Mouse (Mus musculus): Measurements from ENCODE around the gene Art3. TPM values are rescaled to one million over a fixed set of nuclear protein-coding genes. Genes with fewer than 3 reads are reported as not detected.

Gene Art3
- polyA plus RNA-seq, 1 experiment from 2014 or later = 1.2 TPM

- Histone ChIP-seq H3K36me3 (replicated peaks) (no peaks in the 10 kb centered on the region), H3K4me1 (peaks cover 11% of the 10 kb centered on the region; the same call in 1 of the 2 replicates), H3K27me3 (ENCODE audit: poor library complexity, severe bottlenecking) (peaks cover 62% of the 10 kb centered on the region), H3K27ac (no peak overlapping the region), H3K4me3 (no peak overlapping the region), H3K9me3 (no peaks in the 10 kb centered on the region)
- WGBS = 80% methylated on average over 8 of the region's 8 CpGs
- DNase-seq (ENCODE audit: extremely low spot score, low spot score) = no peak
Observed at GRCm38 (mm10) chr5:92390615-92391014, 59.0 kb downstream of the Art3 start.

GRCm38 (mm10) chr5:92392542-92392941 is 60.9 kb downstream of the Art3 start:
- peak overlapping the region; percentile 34 for H3K4me3 ChIP-seq
- no peak for DNase-seq (ENCODE audit: extremely low spot score, low spot score)
- H3K27me3 ChIP-seq (ENCODE audit: poor library complexity, severe bottlenecking) = peaks cover 62% of the 10 kb centered on the region

GRCm38 (mm10) chr5:92393863-92394262 is 62.2 kb downstream of the Art3 start:
- no peak overlapping the region for H3K4me3 ChIP-seq
- H3K9me3 ChIP-seq = no peaks in the 10 kb centered on the region
- WGBS = 74% methylated on average over 10 of the region's 10 CpGs
- H3K36me3 ChIP-seq (replicated peaks) = no peaks in the 10 kb centered on the region
- H3K27ac ChIP-seq = no peak overlapping the region
- no peak for DNase-seq (ENCODE audit: extremely low spot score, low spot score)
- H3K4me1 ChIP-seq = peaks cover 11% of the 10 kb centered on the region; the same call in 1 of the 2 replicates
- peaks cover 61% of the 10 kb centered on the region for H3K27me3 ChIP-seq (ENCODE audit: poor library complexity, severe bottlenecking)

More at GRCm38 (mm10) chr5:92392542-92392941, 60.9 kb downstream of the Art3 start:
- H3K4me1 ChIP-seq = peaks cover 11% of the 10 kb centered on the region; the same call in 1 of the 2 replicates
- H3K36me3 ChIP-seq (replicated peaks) = no peaks in the 10 kb centered on the region
- 45% methylated on average over 18 of the region's 18 CpGs for WGBS
- H3K9me3 ChIP-seq = no peaks in the 10 kb centered on the region
- no peak overlapping the region for H3K27ac ChIP-seq

- H3K4me1 ChIP-seq = peaks cover 11% of the 10 kb centered on the region; the same call in 1 of the 2 replicates
- no peak overlapping the region for H3K27ac ChIP-seq
- no peaks in the 10 kb centered on the region for H3K9me3 ChIP-seq
- no peak for DNase-seq (ENCODE audit: extremely low spot score, low spot score)
- WGBS = 83% methylated on average over 3 of the region's 3 CpGs
- H3K4me3 ChIP-seq = no peak overlapping the region
- peaks cover 44% of the 10 kb centered on the region for H3K27me3 ChIP-seq (ENCODE audit: poor library complexity, severe bottlenecking)
- no peaks in the 10 kb centered on the region for H3K36me3 ChIP-seq (replicated peaks)
Observed at GRCm38 (mm10) chr5:92395764-92396163, 64.1 kb downstream of the Art3 start.

- 89% methylated on average over 6 of the region's 6 CpGs for WGBS
- DNase-seq (ENCODE audit: extremely low spot score, low spot score) = no peak
Observed at GRCm38 (mm10) chr5:92396476-92396875, 64.8 kb downstream of the Art3 start.

GRCm38 (mm10) chr5:92398153-92398552 is 66.5 kb downstream of the Art3 start:
- H3K4me1 ChIP-seq = peaks cover 3% of the 10 kb centered on the region; the same call in 1 of the 2 replicates
- peak overlapping the region; percentile 67 for H3K27ac ChIP-seq
- H3K4me3 ChIP-seq = no peak overlapping the region
- H3K36me3 ChIP-seq (replicated peaks) = no peaks in the 10 kb centered on the region
- peaks cover 20% of the 10 kb centered on the region for H3K27me3 ChIP-seq (ENCODE audit: poor library complexity, severe bottlenecking)
- DNase-seq (ENCODE audit: extremely low spot score, low spot score) = peak; percentile 75
- no peaks in the 10 kb centered on the region for H3K9me3 ChIP-seq
- WGBS = 25% methylated on average over 5 of the region's 5 CpGs

More at GRCm38 (mm10) chr5:92396476-92396875, 64.8 kb downstream of the Art3 start:
- Histone ChIP-seq H3K27ac (no peak overlapping the region), H3K27me3 (ENCODE audit: poor library complexity, severe bottlenecking) (peaks cover 36% of the 10 kb centered on the region), H3K9me3 (no peaks in the 10 kb centered on the region), H3K4me1 (peaks cover 11% of the 10 kb centered on the region; the same call in 1 of the 2 replicates), H3K36me3 (replicated peaks) (no peaks in the 10 kb centered on the region), H3K4me3 (no peak overlapping the region)

- Histone ChIP-seq H3K4me1 (peaks cover 31% of the 10 kb centered on the region), H3K4me3 (no peak overlapping the region), H3K9me3 (no peaks in the 10 kb centered on the region), H3K27ac (no peak overlapping the region), H3K36me3 (replicated peaks) (no peaks in the 10 kb centered on the region), H3K27me3 (ENCODE audit: poor library complexity, severe bottlenecking) (no peaks in the 10 kb centered on the region)
- DNase-seq (ENCODE audit: extremely low spot score, low spot score) = no peak
- 75% methylated on average over 9 of the region's 9 CpGs for WGBS
Observed at GRCm38 (mm10) chr5:92402816-92403215, 71.2 kb downstream of the Art3 start.

GRCm38 (mm10) chr5:92403562-92404399 is 72.2 kb downstream of the Art3 start:
- 47% methylated on average over 10 of the region's 10 CpGs for WGBS
- Histone ChIP-seq H3K36me3 (replicated peaks) (no peaks in the 10 kb centered on the region), H3K9me3 (no peaks in the 10 kb centered on the region), H3K4me3 (no peak overlapping the region), H3K27ac (peak overlapping the region; percentile 56), H3K27me3 (ENCODE audit: poor library complexity, severe bottlenecking) (no peaks in the 10 kb centered on the region), H3K4me1 (peaks cover 31% of the 10 kb centered on the region)
- peak; percentile 42 for DNase-seq (ENCODE audit: extremely low spot score, low spot score)

GRCm38 (mm10) chr5:92404400-92404678 is 72.7 kb downstream of the Art3 start:
- Histone ChIP-seq H3K36me3 (replicated peaks) (no peaks in the 10 kb centered on the region), H3K27me3 (ENCODE audit: poor library complexity, severe bottlenecking) (no peaks in the 10 kb centered on the region), H3K4me3 (no peak overlapping the region), H3K27ac (peak overlapping the region; percentile 56; the same call in 1 of the 2 replicates), H3K9me3 (no peaks in the 10 kb centered on the region), H3K4me1 (peaks cover 31% of the 10 kb centered on the region)
- 36% methylated on average over 2 of the region's 2 CpGs for WGBS
- no peak for DNase-seq (ENCODE audit: extremely low spot score, low spot score)

- H3K9me3 ChIP-seq = no peaks in the 10 kb centered on the region
- peaks cover 23% of the 10 kb centered on the region for H3K4me1 ChIP-seq
- H3K27me3 ChIP-seq (ENCODE audit: poor library complexity, severe bottlenecking) = no peaks in the 10 kb centered on the region
- no peak for DNase-seq (ENCODE audit: extremely low spot score, low spot score)
- H3K27ac ChIP-seq = no peak overlapping the region
- 92% methylated on average over 9 of the region's 9 CpGs for WGBS
- peaks cover 13% of the 10 kb centered on the region for H3K36me3 ChIP-seq (replicated peaks)
- no peak overlapping the region for H3K4me3 ChIP-seq
Observed at GRCm38 (mm10) chr5:92409361-92410155, 77.9 kb downstream of the Art3 start.

GRCm38 (mm10) chr5:92410486-92410885 is 78.9 kb downstream of the Art3 start:
- DNase-seq (ENCODE audit: extremely low spot score, low spot score) = no peak
- Histone ChIP-seq H3K4me3 (no peak overlapping the region), H3K4me1 (peaks cover 14% of the 10 kb centered on the region), H3K27ac (no peak overlapping the region), H3K9me3 (no peaks in the 10 kb centered on the region), H3K36me3 (replicated peaks) (peaks cover 21% of the 10 kb centered on the region), H3K27me3 (ENCODE audit: poor library complexity, severe bottlenecking) (no peaks in the 10 kb centered on the region)
- WGBS = 86% methylated on average over 5 of the region's 5 CpGs

- no peak for DNase-seq (ENCODE audit: extremely low spot score, low spot score)
- no peak overlapping the region for H3K4me3 ChIP-seq
- no peak overlapping the region for H3K27ac ChIP-seq
- 78% methylated on average over 7 of the region's 7 CpGs for WGBS
- peaks cover 8% of the 10 kb centered on the region for H3K4me1 ChIP-seq
- H3K27me3 ChIP-seq (ENCODE audit: poor library complexity, severe bottlenecking) = no peaks in the 10 kb centered on the region
- H3K36me3 ChIP-seq (replicated peaks) = peaks cover 32% of the 10 kb centered on the region
- no peaks in the 10 kb centered on the region for H3K9me3 ChIP-seq
Observed at GRCm38 (mm10) chr5:92411461-92412140, 80.0 kb downstream of the Art3 start.
